Mouse (Mus musculus) gastrocnemius, postnatal 4 days (tissue): Measurements from ENCODE around the gene Myh1. TPM values are rescaled to one million over a fixed set of nuclear protein-coding genes. Genes with fewer than 3 reads are reported as not detected.

Experiments
- DNase-seq, 2 experiments: peaks; one replicate each; pipeline ENCODE4 v3.0.0; 2021 to 2022; ENCODE audit warnings: low spot score in 2 of 2, mixed read lengths in 2 of 2
- total RNA-seq, 2 experiments: library from RNA; stranded (reverse); gene quantifications; 2 replicates each; pipeline ENCODE4 v1.2.3; 2021

The Myh1 gene
- total RNA-seq, 2 experiments from 2014 or later = 613 to 684 TPM

DNA sequence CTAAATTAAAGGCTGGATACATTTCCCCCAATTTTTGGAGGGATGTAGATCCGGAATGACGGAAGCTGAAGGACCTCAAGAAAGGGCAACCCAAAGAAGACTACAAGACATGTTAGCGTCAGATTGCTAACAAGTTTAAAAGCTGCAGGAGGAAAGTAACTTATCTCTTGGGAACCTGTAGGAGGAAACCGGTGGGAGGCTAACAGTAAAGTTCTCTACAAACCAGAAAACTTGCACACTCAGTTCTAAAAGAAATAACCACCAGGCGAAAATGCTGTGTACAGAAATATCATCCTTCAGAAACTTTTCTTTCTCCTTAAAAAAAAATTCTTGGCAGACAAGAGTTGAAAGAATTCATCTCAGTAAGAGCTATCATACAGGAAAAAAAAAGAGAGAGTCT, 29.3 kb downstream of the Myh1 start:
- no peak for DNase-seq

DNA sequence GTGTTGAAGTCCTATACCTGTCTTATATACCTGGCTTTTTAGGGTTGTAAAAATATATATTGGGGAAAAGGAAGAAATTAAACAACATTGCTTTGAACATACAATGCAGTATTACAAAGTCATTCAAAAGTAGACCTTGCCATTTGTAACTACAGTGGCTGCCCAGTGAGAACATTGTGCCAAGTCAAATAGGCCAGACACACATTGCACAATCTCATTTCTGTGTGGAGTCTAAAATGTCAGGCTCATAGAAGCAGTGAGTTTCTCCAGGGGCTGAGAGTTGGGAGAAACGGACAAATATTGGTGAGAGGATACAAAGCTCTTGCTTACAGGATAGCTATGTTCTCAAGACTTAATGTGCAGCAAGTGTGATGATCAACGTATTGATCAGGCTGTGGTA, 30.1 kb downstream of the Myh1 start:
- DNase-seq = no peak

DNA sequence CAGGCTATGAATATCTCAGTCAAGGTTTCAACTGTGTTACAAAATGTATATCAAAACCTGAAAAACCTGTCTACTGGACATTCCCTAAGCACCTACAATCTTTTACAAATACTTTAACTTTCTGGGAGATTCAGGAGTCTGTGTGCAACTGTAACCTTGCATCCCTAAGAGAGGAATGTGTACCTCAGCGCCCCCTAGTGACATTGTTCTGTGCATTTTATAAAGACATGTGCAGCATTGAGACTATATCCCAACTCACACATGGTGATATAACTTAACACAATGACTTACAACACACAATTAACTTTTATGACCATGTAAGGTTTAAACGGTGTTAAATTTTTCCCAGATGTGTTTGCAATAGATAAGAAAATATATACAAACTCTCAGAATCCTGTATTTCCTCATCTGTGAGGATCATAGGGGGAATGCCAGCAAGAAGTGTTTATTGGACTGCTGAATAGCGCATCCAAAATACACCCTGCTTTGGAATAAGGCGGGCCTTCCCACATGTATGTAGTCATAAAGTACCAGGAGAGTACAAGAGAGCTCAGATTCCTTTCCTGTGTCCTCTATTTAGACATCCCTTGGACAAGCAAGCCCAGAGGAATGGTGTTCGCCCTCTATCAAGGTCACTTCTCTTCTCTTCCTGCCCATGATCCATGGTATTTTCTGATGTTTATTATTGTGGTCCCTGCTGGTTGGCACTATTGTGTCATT, 35.9 kb downstream of the Myh1 start:
- DNase-seq = peak in 1 of 2 experiments; percentile 61

DNA sequence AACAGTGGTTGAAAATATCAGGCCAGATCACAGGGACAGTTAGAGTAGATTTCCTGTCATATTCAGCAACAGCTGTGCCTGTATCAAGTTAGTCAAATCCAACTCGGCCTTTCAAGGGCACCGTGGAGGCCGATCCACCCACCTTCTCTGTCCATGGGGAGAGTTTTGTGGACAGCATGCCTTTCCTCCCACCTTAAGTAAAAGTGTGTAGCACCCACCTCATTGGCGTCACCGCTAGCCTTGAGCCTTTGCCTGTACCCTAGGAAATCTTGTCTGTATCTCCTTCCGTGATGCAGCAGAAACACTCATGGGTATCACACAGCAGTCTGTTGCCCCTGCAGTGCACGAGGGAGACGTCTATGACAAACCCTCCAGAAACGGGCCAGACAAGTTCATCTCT, 36.9 kb downstream of the Myh1 start:
- no peak for DNase-seq

DNA sequence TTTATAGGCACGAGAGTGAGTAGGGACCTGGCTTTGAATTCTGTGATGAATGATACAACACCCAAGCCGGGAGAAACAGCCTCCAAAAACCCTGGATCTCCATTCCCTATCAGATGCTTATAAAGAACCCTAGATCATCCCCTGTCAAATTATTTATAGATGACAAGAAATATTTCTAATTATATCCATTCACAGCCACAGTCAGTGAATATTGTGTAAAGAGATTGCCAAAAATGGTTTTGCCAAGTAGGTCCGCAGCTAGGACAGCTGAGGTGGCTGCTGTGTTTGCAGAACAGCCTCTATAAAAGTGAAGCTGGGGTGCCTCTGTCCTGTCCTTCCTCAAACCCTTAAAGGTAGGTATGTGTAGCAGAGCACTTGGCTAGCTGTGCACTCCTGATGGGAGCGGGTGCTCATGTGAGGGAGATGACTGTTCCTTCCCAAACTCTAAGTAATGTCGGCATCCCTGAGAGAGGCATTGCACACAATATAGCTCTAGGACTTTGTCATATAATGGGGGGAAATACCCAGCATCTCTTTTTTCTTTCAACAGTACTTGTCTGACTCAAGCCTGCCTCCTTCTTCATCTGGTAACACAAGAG, 37.7 kb downstream of the Myh1 start, which contains the start of gene Myh4:
TSS of gene Myh4 (plus strand) at position 549 of the 599 bp plus-strand sequence.
- DNase-seq = no peak

DNA sequence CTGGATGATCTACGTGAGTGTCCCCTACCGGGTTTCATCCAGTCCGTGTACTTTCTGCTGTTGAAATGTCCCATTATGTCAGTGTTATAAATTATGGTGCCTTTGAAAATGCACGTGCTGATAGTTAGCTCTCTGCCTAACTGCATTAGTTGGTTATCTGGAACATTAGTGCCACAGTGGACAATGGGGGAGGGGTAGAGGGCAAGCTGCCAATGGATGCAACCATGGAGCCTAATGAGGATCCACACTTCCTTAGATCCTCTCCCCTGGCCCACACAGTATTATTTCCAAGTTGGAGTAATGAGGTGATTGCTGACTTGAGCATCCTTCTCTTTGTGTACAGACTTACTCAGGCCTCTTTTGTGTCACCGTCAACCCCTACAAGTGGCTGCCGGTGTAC, 41.2 kb downstream of the Myh1 start:
- DNase-seq = no peak

DNA sequence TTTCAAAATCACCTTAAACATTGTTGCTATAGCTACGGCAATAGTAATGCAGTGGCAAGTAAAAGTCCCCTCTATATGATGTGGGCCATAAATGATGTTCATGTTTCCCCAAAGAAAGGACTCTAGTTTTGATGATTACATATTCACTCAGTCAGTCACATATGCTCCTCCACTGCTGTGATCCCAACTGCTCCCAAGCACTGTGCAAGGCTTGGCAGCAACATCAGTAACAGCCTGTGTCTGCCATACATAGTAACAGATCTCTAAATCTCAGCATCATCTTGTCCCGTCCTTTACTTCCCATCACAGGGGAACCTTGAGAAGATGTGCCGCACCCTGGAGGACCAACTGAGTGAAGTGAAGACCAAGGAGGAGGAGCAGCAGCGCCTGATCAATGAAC, 53.8 kb downstream of the Myh1 start:
- no peak for DNase-seq

DNA sequence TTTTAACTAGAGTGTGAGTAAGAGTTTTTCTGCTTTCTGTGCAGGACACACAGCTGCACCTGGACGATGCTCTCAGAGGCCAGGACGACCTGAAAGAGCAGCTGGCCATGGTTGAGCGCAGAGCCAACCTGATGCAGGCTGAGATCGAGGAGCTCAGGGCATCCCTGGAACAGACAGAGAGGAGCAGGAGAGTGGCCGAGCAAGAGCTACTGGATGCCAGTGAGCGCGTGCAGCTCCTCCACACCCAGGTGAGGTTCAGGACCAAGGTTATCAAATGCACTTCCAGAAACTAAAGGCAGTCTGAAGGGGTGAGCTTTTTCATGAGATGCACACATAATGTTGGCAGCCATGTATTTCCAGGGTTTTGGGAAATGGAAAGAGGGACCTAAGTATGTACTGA, 57.2 kb downstream of the Myh1 start:
- DNase-seq = no peak

DNA sequence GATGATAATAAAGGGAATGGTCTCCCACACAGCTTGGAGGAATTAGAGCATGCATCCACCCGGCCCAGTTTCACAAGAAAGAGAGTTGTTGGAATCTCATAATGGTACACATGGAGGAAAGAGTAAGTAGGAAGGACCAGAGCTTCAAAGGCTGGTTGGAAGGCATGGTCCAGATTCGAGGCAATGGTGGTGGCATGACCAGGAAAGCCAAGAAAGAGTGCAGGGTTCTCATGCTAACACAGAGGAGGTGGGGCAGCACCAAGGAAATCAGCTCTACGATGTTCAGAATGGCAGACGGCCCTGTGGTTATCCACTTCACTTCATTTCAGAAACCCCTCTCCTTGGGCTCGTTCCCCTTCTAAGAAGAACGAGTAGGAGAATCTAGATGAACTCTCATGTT, 61.1 kb downstream of the Myh1 start:
- DNase-seq = no peak

Other genes starting within 250 kb of the Myh1 start
- not detected for gene Tmem238l, start 243.4 kb upstream of the Myh1 start, total RNA-seq
- gene Tmem220, start 174.9 kb upstream of the Myh1 start, total RNA-seq = 1 to 10 TPM; 2.3 to 2.6 TPM
- 10 to 100 TPM; 14.9 to 15.8 TPM for gene Adprm, start 147.5 kb upstream of the Myh1 start, total RNA-seq
- 10 to 100 TPM; 13.7 to 14.3 TPM for gene Sco1, start 147.4 kb upstream of the Myh1 start, total RNA-seq
- 100 to 1,000 TPM; 510 to 548 TPM for gene Myh3, start 121.8 kb upstream of the Myh1 start, total RNA-seq
- 100 to 1,000 TPM; 229 to 257 TPM for gene Myh2, start 29.0 kb upstream of the Myh1 start, total RNA-seq
- 1,000 to 10,000 TPM; 1,762 to 2,018 TPM for gene Myh4, start 38.0 kb downstream of the Myh1 start, total RNA-seq
- gene Myh8, start 77.1 kb downstream of the Myh1 start, total RNA-seq = over 10,000 TPM; 11,963 to 12,269 TPM
- gene Myh13, start 121.6 kb downstream of the Myh1 start, total RNA-seq = 1 to 10 TPM; 4.2 to 6.7 TPM